Mouse (Mus musculus) small intestine, adult 10 weeks (tissue): ENCODE results near the gene Gm20777. TPM values are rescaled to one million over a fixed set of nuclear protein-coding genes. Genes with fewer than 3 reads are reported as not detected.

Experiments used
- polyA plus RNA-seq: library from polyadenylated mRNA; stranded (reverse); fragments of 350-450 nt; fragmentation: Illumina TruSeq; extraction: RNeasy Lipid Tissue Mini Kit (QIAGEN cat#74804); gene quantifications from one replicate; pipeline ENCODE4 v1.2.3, GENCODE M21; 2014; ENCODE audit warnings: low replicate concordance

Gene Gm20777
- polyA plus RNA-seq, result not detected

GRCm38 (mm10) chrY:10752350-10752749, at the start of gene Gm20777:
Gm20777 (minus strand) TSS chrY:10752450.

Other genes starting within 250 kb of the Gm20777 start
- gene Gm20737, start 216.4 kb downstream of the Gm20777 start, polyA plus RNA-seq, result not detected
- not detected for gene Gm21775, start 199.0 kb downstream of the Gm20777 start, polyA plus RNA-seq
- gene Gm21900, start 136.1 kb downstream of the Gm20777 start, polyA plus RNA-seq, result not detected